Mouse (Mus musculus) layer of hippocampus, adult 11-12 months (tissue): ENCODE measurements around the gene Myoz1.
"Not testable (repeated sequence)": the region's sequence is repeated elsewhere in the genome, so short reads cannot be mapped to it uniquely, and the experiment has no call there.

Source experiments
- DNase-seq: peaks from one replicate; pipeline ENCODE4 v3.0.0; 2022; ENCODE audit warnings: low spot score

The Myoz1 gene

GRCm38 (mm10) chr14:20638702-20639101 is 17.6 kb downstream of the Myoz1 start:
- DNase-seq = no peak

DNA sequence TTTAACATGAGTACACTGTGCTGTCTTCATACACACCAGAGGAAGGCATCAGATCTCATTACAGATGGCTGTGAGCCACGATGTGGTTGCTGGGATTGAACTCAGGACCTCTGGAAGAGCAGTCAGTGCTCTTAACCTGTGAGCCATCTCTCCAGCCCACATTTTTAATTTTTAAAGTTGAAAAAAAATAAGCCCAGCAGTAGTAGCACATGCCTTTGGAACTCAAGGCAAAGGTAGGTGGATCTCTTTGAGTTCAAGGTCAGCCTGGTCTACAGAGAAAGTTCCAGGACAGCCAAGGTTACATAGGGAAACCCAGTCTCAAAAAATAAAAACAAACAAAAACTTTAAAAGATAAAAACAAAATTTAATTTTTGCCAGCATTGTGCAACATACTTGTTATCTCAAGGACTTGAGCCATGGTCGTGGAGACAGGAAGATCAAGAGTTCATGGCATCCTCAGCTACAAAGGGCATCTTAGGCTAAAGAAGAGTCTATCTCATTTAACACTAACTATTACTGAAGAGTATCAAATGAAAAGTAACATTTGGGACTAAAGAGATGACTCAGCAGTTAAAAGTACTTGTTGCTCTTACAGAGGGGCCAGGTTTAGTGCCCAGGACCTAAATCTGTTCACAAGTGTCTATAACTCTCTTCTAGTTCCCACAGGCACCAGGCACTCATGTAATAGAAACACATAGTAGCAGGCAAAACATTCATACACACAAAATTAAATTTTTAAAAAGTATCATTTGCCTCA is 18.3 kb downstream of the Myoz1 start:
- no peak for DNase-seq

GRCm38 (mm10) chr14:20636968-20637367 is 19.4 kb downstream of the Myoz1 start:
- not testable (repeated sequence) for DNase-seq

DNA sequence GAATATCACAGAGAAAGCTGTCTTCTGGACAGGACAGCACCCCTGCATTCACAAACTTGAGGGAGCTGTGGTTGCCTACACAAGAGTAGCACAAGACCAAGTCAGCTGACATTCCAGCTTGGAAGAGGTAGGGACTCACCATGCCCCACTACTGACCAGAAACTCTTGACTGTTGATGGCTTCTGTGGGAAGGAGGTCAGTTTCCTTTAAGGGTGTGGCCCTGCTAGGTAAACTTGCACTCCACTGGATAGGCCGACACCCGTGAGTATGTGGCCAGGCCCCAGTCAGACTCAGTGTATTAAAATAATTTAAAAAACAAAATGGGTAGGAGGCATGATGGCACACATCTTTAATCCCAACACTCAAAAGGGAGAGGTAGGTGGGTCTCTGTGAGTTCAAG is 20.8 kb downstream of the Myoz1 start:
- no peak for DNase-seq

DNA sequence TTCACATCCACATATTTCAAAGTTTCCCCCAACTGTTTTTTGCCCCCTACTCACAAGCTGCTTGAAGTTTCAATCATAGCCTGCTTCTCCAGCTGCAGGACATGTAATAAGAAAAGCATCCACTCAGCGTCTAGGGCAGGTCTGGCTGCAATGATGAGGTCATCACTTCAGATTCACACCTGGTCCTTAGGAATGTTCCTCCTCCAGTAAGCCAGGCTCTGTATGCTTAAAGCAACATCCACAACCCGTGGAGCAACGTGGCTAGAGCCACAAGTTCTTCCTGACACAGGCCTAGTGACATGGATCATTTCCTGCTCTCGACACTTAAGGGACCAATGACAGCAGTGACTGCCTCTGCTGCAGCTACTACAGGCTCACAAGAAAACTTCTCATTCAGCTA is 25.1 kb downstream of the Myoz1 start:
- DNase-seq = no peak

DNA sequence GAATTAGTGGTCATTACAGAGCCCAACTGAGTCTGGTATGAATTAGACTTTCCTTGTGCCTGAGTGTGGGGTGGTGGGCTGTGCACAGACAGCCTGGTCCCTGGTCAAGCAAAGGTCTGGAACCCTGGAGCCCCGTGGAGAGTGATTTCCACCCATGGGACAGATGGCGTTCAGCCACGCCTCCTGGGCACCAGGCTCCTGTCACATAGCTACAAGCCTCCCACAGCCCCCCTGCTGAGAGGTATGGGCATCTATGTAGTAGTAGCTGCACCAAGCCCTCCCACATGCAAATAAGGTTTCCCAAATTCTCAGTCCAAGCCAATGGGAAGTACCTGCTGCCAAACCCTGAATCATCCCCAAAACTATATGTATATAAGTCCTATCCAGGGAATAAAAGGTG is 29.4 kb downstream of the Myoz1 start:
- no peak for DNase-seq

- DNase-seq = no peak
Observed at GRCm38 (mm10) chr14:20626447-20626846, 29.9 kb downstream of the Myoz1 start.

DNA sequence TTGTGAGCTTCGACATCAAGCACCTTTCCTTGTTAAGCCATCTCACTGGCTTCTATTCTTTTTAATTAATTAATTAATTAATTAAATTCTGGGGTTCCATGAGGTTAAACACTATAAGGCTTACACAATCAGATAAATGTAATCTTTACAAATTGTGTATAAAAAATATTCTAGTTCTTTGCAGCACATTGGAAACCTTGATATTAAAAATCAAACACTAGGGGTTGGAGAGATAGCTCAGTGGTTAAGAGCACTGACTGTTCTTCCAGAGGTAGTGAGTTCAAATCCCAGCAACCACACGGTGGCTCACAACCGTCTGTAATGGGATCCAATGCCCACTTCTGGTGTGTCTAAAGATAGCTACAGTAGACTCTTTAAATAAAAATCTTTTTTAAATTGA is 33.4 kb downstream of the Myoz1 start:
- no peak for DNase-seq

- DNase-seq = no peak
Observed at GRCm38 (mm10) chr14:20622412-20622811, 33.9 kb downstream of the Myoz1 start.

GRCm38 (mm10) chr14:20621903-20622302 is 34.4 kb downstream of the Myoz1 start:
- peak; percentile 36 for DNase-seq

- DNase-seq = no peak
Observed at GRCm38 (mm10) chr14:20619131-20619530, 37.2 kb downstream of the Myoz1 start.

DNA sequence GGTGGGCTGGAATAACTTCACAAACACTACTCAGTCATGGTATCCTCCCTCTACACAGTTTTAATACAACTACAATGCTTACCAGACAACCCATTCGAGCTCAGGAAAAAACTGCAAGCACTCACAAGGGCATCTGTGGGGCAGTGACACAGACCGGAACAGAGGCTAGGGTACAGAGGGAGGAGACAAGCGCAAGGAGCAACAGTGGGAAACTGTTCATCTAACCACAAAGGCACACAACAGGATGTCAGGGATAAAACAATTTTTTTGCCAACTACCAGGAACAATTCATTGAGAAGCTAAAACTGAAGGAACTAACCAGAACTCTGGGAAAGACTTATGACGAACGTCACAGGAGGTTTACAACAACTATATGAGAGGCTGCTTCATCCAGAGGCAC is 38.1 kb downstream of the Myoz1 start:
- DNase-seq = peak; percentile 39

DNA sequence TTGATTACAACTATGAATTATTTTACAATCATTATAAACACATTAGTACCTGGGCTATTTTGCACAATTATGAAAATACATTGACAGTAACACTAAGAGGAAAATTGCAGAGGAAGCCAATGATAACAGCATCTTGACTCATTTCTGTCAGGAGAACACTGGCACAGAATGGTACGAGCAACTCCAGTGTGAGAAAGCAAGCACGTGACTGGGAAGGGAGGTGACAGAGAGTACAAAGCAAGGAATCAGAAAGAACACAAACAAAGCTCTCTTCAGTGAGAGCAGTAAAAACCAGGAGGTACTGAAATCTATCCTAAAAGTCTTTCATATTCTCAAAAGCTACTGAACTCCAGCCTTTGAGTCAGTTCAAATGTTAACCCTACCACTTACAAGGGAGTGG is 39.9 kb downstream of the Myoz1 start:
- peak; percentile 62 for DNase-seq

- no peak for DNase-seq
Observed at GRCm38 (mm10) chr14:20615075-20615474, 41.3 kb downstream of the Myoz1 start.

DNA sequence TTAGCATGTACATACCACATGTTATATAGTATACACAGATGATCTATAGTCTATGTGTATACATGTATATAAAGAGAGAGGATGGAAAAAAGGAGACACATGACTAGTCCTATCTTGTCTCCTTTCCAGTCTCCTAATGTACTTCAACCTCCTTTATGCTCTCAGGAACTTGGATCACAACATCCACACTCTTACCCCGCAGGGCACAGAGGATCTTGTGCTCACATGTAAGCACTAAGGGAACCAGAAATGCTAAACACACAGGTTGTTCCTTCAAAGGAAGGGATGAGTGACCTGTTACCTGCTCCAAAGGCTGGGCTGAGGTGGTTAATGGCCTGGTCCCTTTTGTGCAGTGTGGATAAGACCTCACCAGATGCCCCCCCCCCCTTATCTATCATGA is 43.5 kb downstream of the Myoz1 start:
- DNase-seq = no peak

- no peak for DNase-seq
Observed at GRCm38 (mm10) chr14:20610146-20610545, 46.2 kb downstream of the Myoz1 start.

DNA sequence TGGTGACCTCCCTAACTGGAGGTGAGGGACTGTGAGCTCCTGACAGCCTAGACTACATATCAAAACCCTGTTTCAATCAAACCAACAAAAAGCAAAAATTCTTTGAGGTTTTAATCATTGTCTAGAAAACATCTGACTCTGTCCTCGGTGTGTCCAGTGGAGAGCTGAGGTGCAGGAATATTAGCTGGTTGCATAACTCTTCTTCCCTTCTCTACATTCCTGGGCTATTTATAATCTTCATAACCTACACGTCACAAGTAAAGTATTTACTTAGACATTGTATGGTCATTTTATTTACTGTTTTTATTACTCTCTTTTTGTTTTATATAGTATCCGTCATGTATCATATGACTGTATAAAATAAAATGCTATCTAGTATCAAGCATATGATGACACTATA is 46.8 kb downstream of the Myoz1 start:
- no peak for DNase-seq

- DNase-seq = no peak
Observed at GRCm38 (mm10) chr14:20607396-20608126, 48.8 kb downstream of the Myoz1 start.

GRCm38 (mm10) chr14:20601287-20601686 is 55.1 kb downstream of the Myoz1 start:
- no peak for DNase-seq

GRCm38 (mm10) chr14:20600203-20600602 is 56.1 kb downstream of the Myoz1 start:
- no peak for DNase-seq

DNA sequence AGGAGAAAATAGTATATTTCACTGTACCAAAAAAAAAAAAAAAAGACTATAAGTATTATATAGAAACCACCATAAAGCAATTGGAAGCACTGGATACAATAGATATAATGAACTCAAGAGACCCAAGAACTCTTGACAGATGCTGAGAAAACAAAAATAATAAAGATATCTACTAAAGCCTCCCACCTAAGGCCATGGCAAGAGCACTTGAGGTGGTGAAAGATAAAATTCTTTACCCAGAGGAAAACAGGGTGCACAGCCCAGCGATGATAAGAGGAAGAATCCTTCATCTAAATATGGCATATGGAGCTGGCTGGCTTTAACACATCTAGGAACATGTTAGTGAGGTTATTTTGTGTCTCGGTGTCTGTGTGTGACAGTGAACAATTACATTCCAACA is 56.8 kb downstream of the Myoz1 start:
- no peak for DNase-seq
